Mouse (Mus musculus) layer of hippocampus, adult 2 months (tissue): ENCODE data around the gene Fgf15. TPM values are rescaled to one million over a fixed set of nuclear protein-coding genes. Genes with fewer than 3 reads are reported as not detected.
"Not testable (repeated sequence)": the region's sequence is repeated elsewhere in the genome, so short reads cannot be mapped to it uniquely, and the experiment has no call there.

ENCODE experiments used
- DNase-seq, 2 experiments: peaks; one replicate each; pipeline ENCODE4 v3.0.0; 2022; ENCODE audit warnings: low spot score in 2 of 2
- H3K27ac ChIP-seq: fragments of 200-600 bp; 2 replicates; pipeline ENCODE4 v1.8.1; 2022
- H3K4me3 ChIP-seq: fragments of 200-600 bp; 2 replicates; pipeline ENCODE4 v1.8.1; 2022; ENCODE audit warnings: mild to moderate bottlenecking
- CTCF ChIP-seq: fragments of 200-600 bp; conservative IDR thresholded peaks from 2 replicates; pipeline ENCODE4 v1.8.1; 2022; ENCODE audit warnings: antibody characterized with exemption, mild to moderate bottlenecking, moderate library complexity
- total RNA-seq, 2 experiments: library from RNA; stranded (reverse); gene quantifications; 2 replicates each; pipeline ENCODE4 v1.2.3; 2021

Fgf15 gene
- total RNA-seq, 2 experiments from 2014 or later: not detected

DNA sequence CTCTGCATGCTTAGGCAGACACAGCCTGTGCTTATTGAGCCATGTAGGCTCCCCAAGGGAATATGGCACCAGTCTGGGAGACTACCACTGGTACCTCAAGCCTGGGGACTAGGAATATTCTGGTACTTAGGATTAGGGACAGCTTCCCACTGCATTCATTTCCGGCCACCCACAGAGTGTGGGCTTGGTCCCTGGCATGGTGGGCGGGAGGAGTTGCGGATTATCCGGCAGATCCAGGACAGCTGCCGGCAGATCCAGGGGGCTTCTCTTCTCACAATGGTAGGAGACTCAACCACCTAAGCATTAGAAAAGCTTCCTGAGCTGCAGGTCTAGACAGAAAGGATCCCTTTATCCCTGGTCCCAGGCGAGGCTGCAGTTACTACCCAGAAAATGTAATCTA, 2.2 kb downstream of the Fgf15 start:
- no peak overlapping the region for H3K4me3 ChIP-seq
- DNase-seq: no peak
- H3K27ac ChIP-seq: no peak overlapping the region
- no peak for TF ChIP-seq CTCF

DNA sequence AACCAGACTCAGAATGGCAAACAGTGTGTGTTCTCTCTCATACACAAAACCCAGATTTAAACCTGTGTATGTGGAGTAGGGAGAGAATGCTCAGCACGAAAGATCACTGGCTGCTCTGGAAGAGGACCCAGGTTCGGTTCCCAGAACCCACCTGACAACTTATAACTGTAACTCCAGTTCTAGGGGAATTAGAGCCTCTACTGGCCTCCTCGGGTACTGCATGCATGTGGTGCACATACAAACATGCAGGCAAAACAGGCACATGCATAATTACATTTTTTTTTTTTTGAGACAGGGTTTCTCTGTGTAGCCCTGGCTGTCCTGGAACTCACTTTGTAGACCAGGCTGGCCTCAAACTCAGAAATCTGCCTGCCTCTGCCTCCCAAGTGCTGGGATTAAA, 9.2 kb downstream of the Fgf15 start:
- not testable (repeated sequence) for H3K4me3 ChIP-seq, H3K27ac ChIP-seq, DNase-seq
- peak; percentile 44 for TF ChIP-seq CTCF

DNA sequence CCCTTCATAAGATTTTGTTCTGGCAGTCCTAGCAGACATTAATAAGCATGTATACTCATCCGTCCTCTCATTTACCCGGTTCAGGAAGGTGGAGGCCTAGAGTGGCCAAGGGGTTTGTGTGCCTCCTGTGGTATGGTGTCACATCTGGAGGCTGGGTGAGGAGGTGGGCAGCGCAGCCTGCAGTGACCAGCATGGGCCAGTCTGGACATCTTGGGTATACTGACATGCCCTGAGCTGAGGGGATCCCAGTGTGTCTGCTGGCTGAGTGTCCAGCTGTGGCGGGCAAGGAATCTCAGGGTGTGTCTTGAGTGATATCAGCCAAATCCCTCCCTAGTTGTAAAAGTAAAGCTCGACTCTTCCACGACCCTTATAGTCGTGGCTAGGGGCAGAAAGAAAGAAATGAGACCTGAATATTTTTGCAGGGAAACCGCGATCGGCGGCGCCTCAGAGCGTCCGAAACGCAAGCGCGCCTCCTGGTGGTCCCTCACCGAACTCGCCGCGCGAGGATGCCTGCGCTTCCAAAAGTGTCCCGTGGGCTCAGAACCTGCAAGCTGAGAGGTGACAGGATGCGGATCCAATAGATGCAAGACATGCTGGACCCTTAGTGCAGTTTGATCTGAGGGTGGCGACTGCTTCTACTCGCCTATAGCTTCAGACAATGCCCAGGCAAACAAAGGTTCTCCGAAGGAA, 10.5 kb downstream of the Fgf15 start:
- Histone ChIP-seq H3K4me3 (peak overlapping the region; percentile 3; the same call in 1 of the 2 replicates), H3K27ac (no peak overlapping the region)
- peak; percentile 95 for TF ChIP-seq CTCF
- peak in 1 of 2 experiments; percentile 70 for DNase-seq

DNA sequence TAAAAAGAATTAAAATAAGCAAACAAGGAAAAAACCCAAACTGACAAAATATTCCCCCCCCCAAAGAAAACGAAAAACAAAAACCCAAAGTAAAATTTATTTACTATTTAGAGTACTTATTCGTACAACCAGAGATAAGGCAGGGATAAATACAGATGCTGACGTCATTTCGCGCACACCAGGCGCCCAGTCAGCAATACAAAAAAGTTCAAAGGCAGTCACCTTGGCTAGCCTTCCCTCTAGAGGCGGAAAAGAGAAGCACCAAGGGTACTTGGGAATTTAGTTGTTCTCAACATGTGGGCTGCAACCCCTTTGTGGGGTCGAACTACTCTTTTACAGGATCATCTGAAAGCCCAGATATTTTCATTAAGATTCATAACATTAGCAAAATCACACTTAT, 11.5 kb downstream of the Fgf15 start:
- no peak overlapping the region for H3K4me3 ChIP-seq
- H3K27ac ChIP-seq: no peak overlapping the region
- no peak for DNase-seq
- peak; percentile 64 for TF ChIP-seq CTCF

DNA sequence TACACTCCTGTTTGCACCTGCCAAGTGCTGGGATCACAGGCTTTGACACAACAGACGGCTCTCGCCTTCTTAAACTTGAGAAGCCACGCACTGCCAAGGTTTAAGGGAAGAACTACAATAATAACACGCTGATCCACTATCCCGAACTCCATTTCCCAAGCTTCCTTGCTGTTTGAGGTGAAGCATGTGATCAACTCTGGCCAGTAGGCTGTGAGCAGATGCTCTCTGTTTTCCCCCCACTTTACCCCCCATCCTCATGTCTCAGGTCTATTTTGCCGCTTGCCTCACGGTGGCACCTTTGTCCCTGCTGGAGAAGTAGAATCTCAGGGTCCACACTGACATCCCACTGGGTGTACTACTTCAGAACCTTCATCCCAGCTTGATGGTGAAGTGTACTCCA, 12.4 kb downstream of the Fgf15 start:
- TF ChIP-seq CTCF: no peak; the same call in none of the 2 replicates
- no peak overlapping the region for H3K27ac ChIP-seq
- peak; percentile 36 to 42 for DNase-seq
- no peak overlapping the region; the same call in 1 of the 2 replicates for H3K4me3 ChIP-seq

DNA sequence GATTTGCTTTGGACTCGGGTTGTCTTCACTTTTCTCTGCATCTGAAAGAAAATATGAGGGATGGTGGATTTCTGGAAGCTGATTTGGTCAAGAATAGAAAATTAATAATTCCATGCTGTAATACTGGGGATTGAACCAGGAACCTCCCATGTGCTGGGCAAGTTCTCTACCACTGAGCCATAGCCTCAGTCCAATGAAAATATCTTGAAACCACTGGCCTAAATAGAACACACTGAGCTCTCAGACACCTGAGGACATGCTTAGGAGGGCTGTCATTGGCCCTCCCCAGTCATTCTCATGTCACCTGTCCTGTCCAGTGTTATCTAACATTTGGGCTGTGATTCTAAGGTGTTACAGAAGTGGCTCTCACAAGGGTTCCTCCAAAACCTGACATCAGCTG, 14.8 kb downstream of the Fgf15 start:
- no peak overlapping the region for H3K4me3 ChIP-seq
- TF ChIP-seq CTCF: no peak
- no peak for DNase-seq

DNA sequence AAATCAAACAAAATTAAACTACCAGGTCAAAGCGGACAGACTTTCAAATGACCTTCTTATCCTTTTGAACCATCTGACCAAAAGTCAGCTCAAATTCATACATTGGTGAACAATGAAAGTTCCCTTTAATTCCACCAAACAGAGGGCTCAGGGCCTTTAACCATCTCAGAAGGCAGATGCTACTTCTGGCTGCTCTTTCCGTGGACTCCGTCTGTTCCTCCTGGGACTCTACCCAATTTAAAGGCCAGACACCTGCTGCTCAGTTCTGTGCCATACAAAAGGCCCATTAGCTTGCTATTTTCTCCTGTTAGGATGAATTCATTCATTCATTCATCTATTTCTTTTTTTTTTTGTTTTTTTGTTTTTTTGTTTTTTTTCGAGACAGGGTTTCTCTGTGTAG, 16.6 kb downstream of the Fgf15 start:
- Histone ChIP-seq H3K27ac (no peak overlapping the region), H3K4me3 (no peak overlapping the region)
- DNase-seq: no peak
- no peak for TF ChIP-seq CTCF

More for the DNA sequence above, 14.8 kb downstream of the Fgf15 start:
- no peak overlapping the region for H3K27ac ChIP-seq

DNA sequence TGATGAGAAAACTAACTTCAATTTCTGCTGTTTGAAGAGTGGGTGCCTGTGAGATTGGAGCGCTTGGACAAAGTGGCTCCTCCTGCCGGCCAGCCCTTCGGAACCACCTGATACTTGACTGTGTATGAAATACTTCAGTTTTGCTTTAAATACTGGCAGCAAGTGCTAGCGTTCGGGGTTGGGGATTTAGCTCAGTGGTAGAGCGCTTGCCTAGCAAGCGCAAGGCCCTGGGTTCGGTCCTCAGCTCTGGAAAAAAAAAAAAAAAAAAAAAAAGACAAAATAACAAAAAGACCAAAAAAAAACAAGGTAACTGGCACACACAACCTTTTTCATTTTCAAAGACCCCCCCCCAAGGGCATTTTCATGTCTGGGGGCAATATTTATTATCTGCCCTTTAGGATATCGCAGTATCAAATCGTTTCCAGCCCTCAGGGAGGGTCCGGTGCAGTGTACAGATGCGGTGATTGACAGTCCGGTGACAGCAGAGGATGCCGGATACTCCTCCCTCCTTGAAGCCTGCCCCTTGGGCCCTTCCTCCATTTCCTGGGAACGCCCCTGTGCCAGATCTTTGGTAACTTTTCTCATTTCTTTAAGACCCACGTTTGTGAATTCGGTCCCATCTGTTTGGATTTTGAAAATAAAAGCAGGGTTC, 18.1 kb downstream of the Fgf15 start:
- DNase-seq: peak; percentile 79 to 83
- peak overlapping the region; percentile 89 for H3K4me3 ChIP-seq
- peak; percentile 64 for TF ChIP-seq CTCF
- H3K27ac ChIP-seq: peak overlapping the region; percentile 94

DNA sequence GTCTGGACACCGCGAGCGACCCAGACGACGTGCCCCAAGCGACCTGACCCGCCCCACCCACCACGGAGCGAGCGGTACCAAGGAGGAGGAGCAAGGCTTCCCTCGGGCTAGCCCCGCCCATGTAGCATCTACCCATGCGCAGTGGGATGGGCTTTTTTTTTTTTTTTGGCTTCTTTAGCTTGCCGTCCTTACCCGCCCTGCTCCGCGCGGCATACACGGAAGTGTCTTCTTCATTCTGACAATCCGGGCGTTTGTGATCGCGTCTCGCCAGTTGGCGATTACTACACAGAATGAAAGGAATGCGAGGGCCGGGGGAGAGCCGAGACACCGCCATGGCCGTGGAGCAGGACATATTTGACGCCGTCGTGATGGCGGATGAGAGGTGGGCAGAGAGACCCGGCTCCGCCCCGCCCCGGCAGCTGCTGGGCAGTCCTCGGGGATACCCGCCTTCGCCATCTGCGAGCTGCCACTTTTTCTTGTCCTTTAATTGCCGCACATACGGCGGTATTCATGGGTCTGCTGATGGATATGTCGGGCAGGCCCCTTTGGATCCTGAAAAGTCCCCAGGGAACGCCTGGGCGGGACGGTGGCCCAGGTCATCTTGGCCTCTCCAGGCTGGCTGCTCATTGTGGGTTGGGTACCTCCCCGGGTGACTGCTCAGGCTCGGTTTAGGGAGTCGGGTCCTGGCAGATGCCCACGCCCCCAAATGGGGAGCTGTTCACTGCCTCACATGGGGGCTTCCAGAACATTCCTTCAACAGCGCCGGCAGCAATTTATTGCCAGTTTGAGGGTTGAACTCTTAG, 18.8 kb downstream of the Fgf15 start, which contains the start of gene LTO1:
Gene LTO1, plus strand, starts transcription at position 153 of the 803 bp plus-strand sequence.
- H3K27ac ChIP-seq: peak within 1 kb of the TSS; percentile 94

DNA sequence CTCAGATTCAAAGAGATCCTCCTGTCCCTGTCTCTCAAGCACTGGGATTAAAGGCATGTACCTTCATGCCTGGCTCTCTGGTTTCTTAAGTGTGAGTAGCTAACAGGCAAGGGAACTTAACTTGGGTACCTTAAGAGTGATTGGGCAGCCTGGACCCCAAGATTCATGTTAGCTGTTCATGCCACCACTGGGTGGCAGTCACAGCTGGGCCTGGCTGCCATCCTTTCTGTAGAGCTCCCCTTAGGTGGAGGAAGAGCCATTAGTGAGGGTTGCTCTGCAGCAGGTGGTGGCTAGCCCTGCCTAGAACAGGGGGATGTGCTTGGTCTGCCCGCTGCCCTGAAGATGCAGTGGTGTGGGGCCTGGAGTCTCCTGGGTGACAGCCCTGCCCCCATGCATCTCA, 22.5 kb downstream of the Fgf15 start:
- no peak for DNase-seq
- Histone ChIP-seq H3K4me3 (no peak overlapping the region), H3K27ac (no peak overlapping the region)
- peak; percentile 63 for TF ChIP-seq CTCF

More for the DNA sequence above, 18.8 kb downstream of the Fgf15 start, which contains the start of gene LTO1:
- H3K4me3 ChIP-seq: peak within 1 kb of the TSS; percentile 89
- peak; percentile 87 to 92 for DNase-seq
- no peak for TF ChIP-seq CTCF

DNA sequence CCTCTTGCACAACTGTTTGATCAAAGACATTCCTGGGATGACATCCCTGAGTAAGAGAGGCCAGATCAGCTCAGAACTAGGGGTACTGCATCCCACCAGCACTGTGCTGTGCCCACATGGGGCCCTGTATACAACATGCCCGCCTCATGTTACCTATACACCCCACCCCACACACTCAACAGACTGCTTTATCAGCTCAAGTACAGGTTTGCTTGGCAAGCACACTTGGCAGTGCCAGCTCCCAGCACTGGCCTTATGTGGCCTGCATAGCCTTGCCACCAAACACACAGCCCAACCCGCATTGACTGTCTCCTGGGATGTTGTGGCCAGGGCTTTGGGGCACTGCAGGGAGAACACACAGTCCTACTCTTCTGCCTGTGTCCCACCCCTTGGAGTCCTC, 31.3 kb downstream of the Fgf15 start:
- TF ChIP-seq CTCF: no peak
- Histone ChIP-seq H3K4me3 (no peak overlapping the region), H3K27ac (no peak overlapping the region)
- DNase-seq: no peak

DNA sequence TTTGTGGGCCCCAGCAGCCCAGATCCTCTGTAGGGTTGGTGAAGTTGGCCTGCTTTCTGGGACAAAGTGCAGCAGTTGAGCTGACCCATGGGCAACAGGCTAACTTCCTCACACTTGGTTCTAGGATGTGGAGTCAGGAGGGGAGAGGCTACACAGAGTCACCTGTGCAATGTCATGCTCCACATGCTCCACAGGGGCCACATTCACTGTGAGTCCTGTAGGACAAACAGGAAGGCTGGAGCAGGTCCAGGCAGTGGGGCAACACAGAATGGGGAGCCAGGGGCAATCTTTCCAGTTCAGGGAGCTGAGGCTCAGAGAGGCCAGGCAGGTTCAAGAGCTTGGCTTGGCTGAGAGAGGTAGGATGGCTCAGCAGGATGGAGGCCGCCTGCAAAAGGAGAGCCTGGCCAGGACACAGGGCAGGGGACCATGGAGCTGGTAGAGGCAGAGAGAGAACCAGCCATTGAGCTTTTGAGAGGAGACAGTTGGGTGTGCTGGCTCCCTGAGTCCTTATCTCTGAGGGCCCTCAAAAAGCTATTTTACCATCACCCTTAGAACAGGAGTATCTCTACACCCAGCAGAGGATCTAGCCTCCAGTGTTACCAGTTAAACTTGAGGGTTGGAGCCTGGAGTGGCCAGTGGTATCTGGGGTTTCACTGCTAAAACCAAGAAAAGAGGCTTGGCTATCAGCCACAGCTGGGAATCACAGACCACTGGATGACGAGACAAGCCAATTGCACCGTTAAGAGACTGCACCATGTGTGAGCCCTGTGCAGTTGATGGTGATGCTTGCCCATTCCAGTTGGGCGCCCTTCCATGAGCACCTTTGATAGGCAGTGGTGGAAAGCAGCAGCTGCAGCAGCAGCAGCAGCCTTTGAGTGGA, 31.9 kb downstream of the Fgf15 start:
- DNase-seq: no peak
- no peak for TF ChIP-seq CTCF
- Histone ChIP-seq H3K4me3 (no peak overlapping the region), H3K27ac (no peak overlapping the region)
